Mouse (Mus musculus) ES-Bruce4 (cell line): ENCODE data around the gene Zfp704. TPM values are rescaled to one million over a fixed set of nuclear protein-coding genes. Genes with fewer than 3 reads are reported as not detected.

Experiments
- H3K27ac ChIP-seq: 2 replicates; pipeline ENCODE4 v1.5.1; 2012; ENCODE audit warnings: low read length, inconsistent platforms; ENCODE audit not compliant: insufficient read depth
- H3K27me3 ChIP-seq: 2 replicates; pipeline ENCODE4 v1.6.1; 2012; ENCODE audit warnings: mild to moderate bottlenecking, low read length, inconsistent platforms; ENCODE audit not compliant: control insufficient read depth, poor library complexity, insufficient read depth, severe bottlenecking
- H3K36me3 ChIP-seq: 2 replicates; pipeline ENCODE4 v1.6.1; 2012; ENCODE audit warnings: inconsistent platforms, mild to moderate bottlenecking, low read length, moderate library complexity; ENCODE audit not compliant: control insufficient read depth, poor library complexity, insufficient read depth, severe bottlenecking
- H3K4me1 ChIP-seq: one replicate; pipeline ENCODE4 v1.8.1; 2011; ENCODE audit warnings: low read length; ENCODE audit not compliant: control insufficient read depth, insufficient read depth
- H3K4me3 ChIP-seq: 2 replicates; pipeline ENCODE4 v1.5.1; 2011; ENCODE audit warnings: low read depth, mild to moderate bottlenecking, low read length
- H3K9ac ChIP-seq: 2 replicates; pipeline ENCODE4 v1.6.1; 2012; ENCODE audit warnings: low read depth, mild to moderate bottlenecking, inconsistent platforms; ENCODE audit not compliant: poor library complexity, severe bottlenecking
- H3K9me3 ChIP-seq: replicated peaks from 2 replicates; pipeline ENCODE4 v1.6.1; 2012; ENCODE audit warnings: mild to moderate bottlenecking, low read length, inconsistent platforms; ENCODE audit not compliant: control insufficient read depth, poor library complexity, insufficient read depth, severe bottlenecking
- CTCF ChIP-seq: IDR thresholded peaks from one replicate; pipeline ENCODE4 v1.8.1; 2011; ENCODE audit warnings: low read depth, low read length
- EP300 ChIP-seq: IDR thresholded peaks from 2 replicates; pipeline ENCODE4 v1.6.1; 2011; ENCODE audit warnings: low read depth, low read length; ENCODE audit not compliant: insufficient read depth
- POLR2A ChIP-seq: IDR thresholded peaks from one replicate; pipeline ENCODE4 v1.8.1; 2011; ENCODE audit warnings: low read length; ENCODE audit not compliant: insufficient read depth
- polyA plus RNA-seq: library from polyadenylated mRNA; stranded (reverse); fragments of >200 nt; gene quantifications from 2 replicates; pipeline ENCODE4 v1.2.4, GENCODE M21; 2011; ENCODE audit warnings: low read depth; ENCODE audit not compliant: missing spikeins, insufficient read depth, insufficient read length

Gene Zfp704
- polyA plus RNA-seq, 1 experiment = 24.7 TPM

DNA sequence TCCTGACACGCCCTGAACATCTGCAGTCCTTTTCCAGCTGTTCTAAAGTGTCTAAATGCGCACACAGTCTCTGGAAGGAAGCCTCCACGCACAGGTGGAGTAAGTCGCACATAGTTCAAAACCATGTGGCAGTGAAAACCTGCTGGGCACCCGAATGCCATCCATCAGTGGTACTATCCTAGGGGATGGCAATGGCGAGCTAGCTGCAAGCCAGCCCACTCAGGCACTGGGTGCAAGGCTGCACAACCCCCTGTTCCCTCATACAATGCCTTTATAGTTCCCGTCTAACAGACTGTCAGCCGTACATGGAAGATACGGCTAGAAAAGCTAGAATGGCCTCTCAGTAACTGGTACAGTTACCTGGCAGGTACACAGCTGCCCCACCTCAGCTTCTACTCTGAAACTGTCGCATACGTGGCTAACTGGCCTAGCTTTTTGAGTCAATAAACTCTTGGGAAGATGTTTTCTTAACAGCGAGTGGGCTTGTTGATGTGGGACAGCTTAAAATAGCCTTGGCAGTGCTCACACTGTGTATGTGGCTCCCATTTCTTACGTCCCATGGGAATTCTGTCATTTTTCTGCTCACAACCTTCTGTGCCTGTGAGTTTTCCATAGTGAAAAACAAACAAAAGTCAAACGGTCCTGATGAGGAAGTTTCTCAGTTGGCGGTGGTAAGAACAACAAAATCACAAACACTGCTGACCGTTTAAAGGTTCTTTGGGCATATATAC is 176.9 kb downstream of the Zfp704 start:
- H3K9me3 ChIP-seq = no peaks in the 10 kb centered on the region
- no peaks in the 10 kb centered on the region for H3K27me3 ChIP-seq
- no peak for TF ChIP-seq EP300
- TF ChIP-seq POLR2A = no peak
- no peak for TF ChIP-seq CTCF
- H3K4me3 ChIP-seq = no peak overlapping the region
- H3K9ac ChIP-seq = no peak overlapping the region
- 0 out of 2 replicates have a peak, but pooled peaks cover 1% of the 10 kb centered on the region for H3K36me3 ChIP-seq
- no peak overlapping the region for H3K27ac ChIP-seq
- no peaks in the 10 kb centered on the region for H3K4me1 ChIP-seq

GRCm38 (mm10) chr3:9432226-9432625 is 177.7 kb downstream of the Zfp704 start:
- Histone ChIP-seq H3K4me3 (no peak overlapping the region), H3K9ac (no peak overlapping the region), H3K27me3 (no peaks in the 10 kb centered on the region), H3K4me1 (no peaks in the 10 kb centered on the region), H3K9me3 (no peaks in the 10 kb centered on the region), H3K36me3 (no peaks in the 10 kb centered on the region), H3K27ac (no peak overlapping the region)
- TF ChIP-seq POLR2A (no peak), CTCF (no peak), EP300 (no peak)

GRCm38 (mm10) chr3:9429946-9430345 is 179.9 kb downstream of the Zfp704 start:
- H3K27ac ChIP-seq = no peak overlapping the region
- TF ChIP-seq EP300 (no peak), CTCF (no peak), POLR2A (no peak)
- H3K4me3 ChIP-seq = no peak overlapping the region
- H3K27me3 ChIP-seq = no peaks in the 10 kb centered on the region
- no peaks in the 10 kb centered on the region for H3K36me3 ChIP-seq
- no peaks in the 10 kb centered on the region for H3K4me1 ChIP-seq
- H3K9me3 ChIP-seq = no peaks in the 10 kb centered on the region
- no peak overlapping the region for H3K9ac ChIP-seq

GRCm38 (mm10) chr3:9427826-9428225 is 182.1 kb downstream of the Zfp704 start:
- Histone ChIP-seq H3K36me3 (no peaks in the 10 kb centered on the region), H3K9ac (no peak overlapping the region), H3K27ac (no peak overlapping the region), H3K9me3 (no peaks in the 10 kb centered on the region), H3K4me3 (no peak overlapping the region), H3K4me1 (no peaks in the 10 kb centered on the region), H3K27me3 (no peaks in the 10 kb centered on the region)
- TF ChIP-seq EP300 = no peak
- TF ChIP-seq CTCF = no peak
- no peak for TF ChIP-seq POLR2A

- no peaks in the 10 kb centered on the region for H3K4me1 ChIP-seq
- no peaks in the 10 kb centered on the region for H3K27me3 ChIP-seq
- H3K9me3 ChIP-seq = no peaks in the 10 kb centered on the region
- no peak overlapping the region for H3K9ac ChIP-seq
- TF ChIP-seq EP300 = no peak
- TF ChIP-seq POLR2A = no peak
- no peak for TF ChIP-seq CTCF
- no peak overlapping the region for H3K27ac ChIP-seq
- no peak overlapping the region for H3K4me3 ChIP-seq
- H3K36me3 ChIP-seq = no peaks in the 10 kb centered on the region
Observed at GRCm38 (mm10) chr3:9425661-9426060, 184.2 kb downstream of the Zfp704 start.

DNA sequence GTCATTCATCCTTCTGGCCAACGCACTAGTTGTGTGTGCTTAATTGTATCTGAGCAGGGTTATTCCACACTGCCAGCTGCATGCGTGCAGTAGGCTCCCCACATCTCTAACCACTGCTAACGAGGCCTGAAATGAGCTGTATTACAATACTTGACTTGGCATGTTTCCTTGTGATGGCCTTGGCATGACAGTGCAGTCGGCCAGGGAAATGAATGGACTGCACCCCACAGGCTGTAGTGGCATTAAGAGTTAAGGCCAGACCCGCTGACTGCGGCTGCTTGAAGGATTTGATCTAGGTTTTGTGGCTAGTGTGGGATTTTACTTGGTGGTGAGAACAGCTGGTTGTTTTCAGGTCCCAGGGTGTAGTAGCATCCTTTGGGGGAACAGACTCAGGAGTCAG is 185.2 kb downstream of the Zfp704 start:
- no peak for TF ChIP-seq CTCF
- no peak for TF ChIP-seq POLR2A
- no peak for TF ChIP-seq EP300
- no peaks in the 10 kb centered on the region for H3K9me3 ChIP-seq
- no peaks in the 10 kb centered on the region for H3K36me3 ChIP-seq
- no peak overlapping the region for H3K27ac ChIP-seq
- H3K4me1 ChIP-seq = no peaks in the 10 kb centered on the region
- H3K27me3 ChIP-seq = no peaks in the 10 kb centered on the region
- H3K4me3 ChIP-seq = no peak overlapping the region
- H3K9ac ChIP-seq = no peak overlapping the region
